Mouse (Mus musculus) MEL (cell line): ENCODE data around the gene Prr3.

ENCODE experiments used
- CTCF ChIP-seq, 3 experiments: IDR thresholded peaks in 2 of 3; conservative IDR thresholded peaks in 1 of 3; 2 replicates each; pipeline ENCODE4 v1.5.1; 2011 to 2012; ENCODE audit warnings: low read length in 3 of 3, low read depth in 2 of 3, mild to moderate bottlenecking in 2 of 3, improper control_type of control experiment in 1 of 3, inconsistent platforms in 1 of 3, mixed read lengths in 1 of 3, moderate library complexity in 1 of 3; ENCODE audit not compliant: control insufficient read depth in 1 of 3, insufficient read depth in 1 of 3, poor library complexity in 1 of 3, severe bottlenecking in 1 of 3
- EP300 ChIP-seq, 2 experiments: IDR thresholded peaks; 2 replicates each; pipeline ENCODE4 v1.6.1; 2011; ENCODE audit warnings: improper control_type of control experiment in 2 of 2, low read length in 2 of 2, low read depth in 1 of 2, mild to moderate bottlenecking in 1 of 2
- GATA1 ChIP-seq: IDR thresholded peaks from 2 replicates; pipeline ENCODE4 v1.6.1; 2011; ENCODE audit warnings: low read depth, low read length, improper control_type of control experiment
- KAT2A ChIP-seq: conservative IDR thresholded peaks from 2 replicates; pipeline ENCODE4 v1.6.1; 2012; ENCODE audit warnings: low read depth, low read length, improper control_type of control experiment, inconsistent platforms
- MAFK ChIP-seq: IDR thresholded peaks from 2 replicates; pipeline ENCODE4 v1.6.1; 2011; ENCODE audit warnings: low read depth, mild to moderate bottlenecking, low read length, improper control_type of control experiment, borderline replicate concordance
- MAX ChIP-seq: IDR thresholded peaks from 2 replicates; pipeline ENCODE4 v1.6.1; 2011; ENCODE audit warnings: low read length, improper control_type of control experiment
- MEF2A ChIP-seq: IDR thresholded peaks from 2 replicates; pipeline ENCODE4 v1.6.1; 2014; ENCODE audit warnings: low read depth, mild to moderate bottlenecking, inconsistent platforms, low read length, improper control_type of control experiment; ENCODE audit not compliant: poor library complexity, insufficient replicate concordance, severe bottlenecking; ENCODE audit errors: extremely low read depth
- MXI1 ChIP-seq: IDR thresholded peaks from 2 replicates; pipeline ENCODE4 v1.6.1; 2011; ENCODE audit warnings: mild to moderate bottlenecking, low read depth, low read length, improper control_type of control experiment
- NELFE ChIP-seq: IDR thresholded peaks from 2 replicates; pipeline ENCODE4 v1.6.1; 2011; ENCODE audit warnings: low read depth, low read length, improper control_type of control experiment
- POLR2A ChIP-seq, 2 experiments: IDR thresholded peaks; 2 replicates each; pipeline ENCODE4 v1.6.1; 2011 to 2012; ENCODE audit warnings: low read length in 2 of 2, mild to moderate bottlenecking in 2 of 2, control low read depth in 1 of 2, improper control_type of control experiment in 1 of 2, low read depth in 1 of 2, moderate library complexity in 1 of 2; ENCODE audit not compliant: control insufficient read depth in 1 of 2, insufficient read depth in 1 of 2, poor library complexity in 1 of 2
- POLR2AphosphoS2 ChIP-seq: IDR thresholded peaks from 2 replicates; pipeline ENCODE4 v1.6.1; 2011; ENCODE audit warnings: low read length, improper control_type of control experiment
- TBP ChIP-seq: IDR thresholded peaks from 2 replicates; pipeline ENCODE4 v1.8.0; 2011; ENCODE audit warnings: low read depth, low read length, improper control_type of control experiment
- USF1 ChIP-seq: IDR thresholded peaks from 2 replicates; pipeline ENCODE4 v1.6.1; 2014; ENCODE audit warnings: low read depth, mild to moderate bottlenecking, inconsistent platforms, low read length, improper control_type of control experiment, moderate library complexity
- ZKSCAN1 ChIP-seq: IDR thresholded peaks from 2 replicates; pipeline ENCODE4 v1.6.1; 2012; ENCODE audit warnings: low read depth, mild to moderate bottlenecking, inconsistent platforms, low read length, improper control_type of control experiment, moderate library complexity

GRCm38 (mm10) chr17:35969418-35970389 lies 10.3 kb downstream of the Prr3 start, which contains the start of gene Abcf1:
- TF ChIP-seq MEF2A, result no peak
- peak; percentile 95 to 96 for TF ChIP-seq POLR2A (IDR thresholded peaks at IDR 0.05; ENCODE audit: control insufficient read depth in 1 of 2, insufficient read depth in 1 of 2, low read depth in 1 of 2, low read length in 2 of 2, poor library complexity in 1 of 2)
- peak; percentile 93 for TF ChIP-seq MXI1
- TF ChIP-seq EP300 (IDR thresholded peaks at IDR 0.05; ENCODE audit: low read depth in 1 of 2, low read length in 2 of 2), result 0 out of 4 replicates have a peak, but pooled peaks of 1 of the 2 experiments have one; percentile 9
- no peak for TF ChIP-seq MAFK
- TF ChIP-seq TBP, result 0 out of 2 replicates have a peak, but pooled peaks have one; percentile 39
- TF ChIP-seq NELFE, result peak; percentile 96
- TF ChIP-seq GATA1, result no peak
- TF ChIP-seq KAT2A, result no peak; the same call in 1 of the 2 replicates
- peak; percentile 91 for TF ChIP-seq MAX
- no peak for TF ChIP-seq CTCF (IDR thresholded peaks at IDR 0.05 in 2 of 3, conservative IDR thresholded peaks at IDR 0.05 in 1 of 3; ENCODE audit: control insufficient read depth in 1 of 3, insufficient read depth in 1 of 3, low read depth in 2 of 3, low read length in 3 of 3, poor library complexity in 1 of 3, severe bottlenecking in 1 of 3)
- TF ChIP-seq POLR2AphosphoS2, result peak; percentile 85; the same call in 1 of the 2 replicates
- peak; percentile 93 for TF ChIP-seq USF1
- no peak for TF ChIP-seq ZKSCAN1
